Mouse (Mus musculus) lung, postnatal 0 days (tissue): ENCODE measurements at regions not wholly inside any gene's neighbourhood (a gene's known extent, or its start where the extent isn't known, plus 50 kb on each side); places are given as distances from the start of the nearest gene placed in this dataset.

Experiments used
- ATAC-seq: fragments of 200-750 bp; cut with Nextera tagmentation; 2 replicates; pipeline ENCODE4 v1.8.0; 2017; ENCODE audit warnings: moderate library complexity
- DNase-seq: peaks from one replicate; pipeline ENCODE4 v3.0.0-alpha.2; 2016; ENCODE audit warnings: low spot score
- H3K27ac ChIP-seq: fragments of 300-500 bp; sonication (generic); 2 replicates; pipeline ENCODE4 v1.5.1; 2014; ENCODE audit warnings: antibody characterized with exemption, mild to moderate bottlenecking, low read length, mixed read lengths
- H3K27me3 ChIP-seq: fragments of 300-500 bp; sonication (generic); replicated peaks from 2 replicates; pipeline ENCODE4 v1.6.1; 2014; ENCODE audit warnings: low read length, mixed read lengths; ENCODE audit not compliant: insufficient read depth
- H3K36me3 ChIP-seq: fragments of 300-500 bp; sonication (generic); 2 replicates; pipeline ENCODE4 v1.6.1; 2014; ENCODE audit warnings: low read length, mixed read lengths; ENCODE audit not compliant: insufficient read depth
- H3K4me1 ChIP-seq: fragments of 300-500 bp; sonication (generic); 2 replicates; pipeline ENCODE4 v1.6.1; 2014; ENCODE audit warnings: antibody characterized with exemption, low read depth, low read length, mixed read lengths; ENCODE audit not compliant: insufficient read depth
- H3K4me2 ChIP-seq: fragments of 300-500 bp; sonication (generic); replicated peaks from 2 replicates; pipeline ENCODE4 v1.6.1; 2014; ENCODE audit warnings: low read depth, mild to moderate bottlenecking, low read length, moderate library complexity, mixed read lengths
- H3K4me3 ChIP-seq: fragments of 300-500 bp; sonication (generic); 2 replicates; pipeline ENCODE4 v1.5.1; 2014; ENCODE audit warnings: low read depth, low read length
- H3K9ac ChIP-seq: fragments of 300-500 bp; sonication (generic); replicated peaks from 2 replicates; pipeline ENCODE4 v1.6.1; 2014; ENCODE audit warnings: low read depth, mild to moderate bottlenecking
- H3K9me3 ChIP-seq: fragments of 300-500 bp; sonication (generic); 2 replicates; pipeline ENCODE4 v1.6.1; 2016; ENCODE audit warnings: low read length, mixed read lengths
- CTCF ChIP-seq: IDR thresholded peaks from 2 replicates; pipeline ENCODE4 v1.5.1; 2016; ENCODE audit warnings: antibody characterized with exemption, mild to moderate bottlenecking
- EP300 ChIP-seq: IDR thresholded peaks from 2 replicates; pipeline ENCODE4 v1.6.1; 2016; ENCODE audit warnings: antibody characterized with exemption, mild to moderate bottlenecking, control low read depth
- WGBS: fragments of 180-500 bp; shearing (Covaris S2); extraction: QIAGEN DNeasy Blood & Tissue Kit; methylation state at CpG from one replicate; pipeline ENCODE4 v1.1.7; 2014; 5-methylcytosine and 5-hydroxymethylcytosine counted together

DNA sequence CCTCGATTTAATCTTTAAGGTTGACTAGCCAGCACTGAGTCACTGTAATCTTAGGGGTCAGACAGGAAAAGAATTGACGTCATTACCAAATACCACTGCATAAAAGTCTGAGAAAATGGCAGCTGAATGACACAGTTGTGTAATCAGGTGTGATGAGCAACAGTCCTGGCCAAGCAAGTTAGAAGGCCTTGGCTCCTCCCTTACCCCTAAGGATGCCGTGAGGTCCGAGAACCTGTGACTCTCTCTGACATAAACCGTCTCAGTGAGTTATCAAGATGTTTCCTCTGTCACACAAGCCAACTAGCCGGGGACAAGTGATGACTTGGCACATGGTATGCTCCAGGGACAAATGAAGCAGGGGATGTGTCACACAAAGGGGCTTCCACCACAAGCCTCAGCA is 101.5 kb upstream of the Gm37988 start:
- TF ChIP-seq EP300 (no peak), CTCF (no peak)
- H3K27me3 ChIP-seq: no peaks in the 10 kb centered on the region
- no peaks in the 10 kb centered on the region for H3K4me1 ChIP-seq
- ATAC-seq: no peak
- no peak overlapping the region for H3K4me2 ChIP-seq
- no peak overlapping the region for H3K4me3 ChIP-seq
- no peaks in the 10 kb centered on the region for H3K9me3 ChIP-seq
- no peak overlapping the region for H3K27ac ChIP-seq
- WGBS: 64% methylated on average over 6 of the region's 6 CpGs
- H3K36me3 ChIP-seq: no peaks in the 10 kb centered on the region
- H3K9ac ChIP-seq: no peak overlapping the region
- no peak for DNase-seq

DNA sequence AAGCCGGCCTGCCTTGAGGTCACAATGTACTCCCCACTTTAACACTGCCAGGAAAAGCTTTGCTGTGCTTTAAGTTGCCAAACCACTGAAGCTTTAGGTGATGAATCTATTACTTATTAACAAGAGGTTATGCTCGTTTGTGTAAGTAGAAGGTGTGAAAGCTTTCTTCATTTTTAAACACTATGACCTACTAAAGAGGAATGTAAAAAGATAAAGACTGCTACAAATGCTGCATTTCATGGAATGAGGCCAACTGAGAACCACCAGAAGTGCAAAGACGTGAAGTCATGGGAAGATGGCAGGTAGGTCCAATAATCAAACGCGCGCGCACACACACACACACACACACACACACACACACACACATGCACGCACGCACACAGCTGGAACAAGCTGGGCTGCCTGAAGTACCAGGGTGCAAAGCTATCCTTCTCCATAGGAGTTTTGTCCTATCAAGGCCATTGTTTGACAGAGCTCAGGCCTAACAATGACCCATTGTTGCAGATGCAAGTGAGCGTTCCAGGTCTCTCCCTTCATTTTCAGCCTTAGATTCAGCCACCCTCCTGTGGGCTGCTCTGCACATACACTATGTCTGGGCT is 85.3 kb upstream of the Gm37988 start:
- TF ChIP-seq EP300 (no peak), CTCF (no peak)
- H3K27me3 ChIP-seq: no peaks in the 10 kb centered on the region
- 55% methylated on average over 10 of the region's 10 CpGs for WGBS
- H3K9ac ChIP-seq: no peak overlapping the region
- H3K4me1 ChIP-seq: no peaks in the 10 kb centered on the region
- H3K4me3 ChIP-seq: no peak overlapping the region
- ATAC-seq: peak; percentile 57
- no peaks in the 10 kb centered on the region for H3K9me3 ChIP-seq
- DNase-seq: peak; percentile 46
- no peak overlapping the region for H3K27ac ChIP-seq
- H3K4me2 ChIP-seq: no peak overlapping the region
- H3K36me3 ChIP-seq: no peaks in the 10 kb centered on the region
